18 mouse cellular contexts compared by ENCODE assay signal in genomic region chr5:118292476-118292875, GRCm38 (mm10). TPM values are rescaled to one million over a fixed set of nuclear protein-coding genes. Genes with fewer than 3 reads are reported as not detected.
DNase-seq lines count a peak whose midpoint lies in the region; ATAC-seq lines count a peak whose summit lies in the region.
"Had no signal": no experiment of that assay in that cellular context is flagged by ENCODE, and none has a peak within 500 bp of the region (broad histone marks: within the 10 kb centered on the region; RNA-seq: fewer than 3 reads in every experiment).

No protein-coding gene starts in this region.

- peaks cover 45% of the 10 kb centered on the region for H3K4me1 ChIP-seq in embryonic facial prominence, embryonic 12.5 days
- H3K4me1 ChIP-seq in embryonic facial prominence, embryonic 10.5 days, result peaks cover 49% of the 10 kb centered on the region
- H3K4me1 ChIP-seq in embryonic facial prominence, embryonic 13.5 days, result peaks cover 56% of the 10 kb centered on the region
- H3K4me1 ChIP-seq in limb, embryonic 13.5 days, result peaks cover 63% of the 10 kb centered on the region

- no peaks in the 10 kb centered on the region for H3K36me3 ChIP-seq in embryonic facial prominence, embryonic 12.5 days
- no peaks in the 10 kb centered on the region for H3K36me3 ChIP-seq in embryonic facial prominence, embryonic 10.5 days (replicated peaks)
- no peaks in the 10 kb centered on the region for H3K36me3 ChIP-seq in embryonic facial prominence, embryonic 13.5 days
- H3K36me3 ChIP-seq in limb, embryonic 13.5 days, result no peaks in the 10 kb centered on the region
- H3K36me3 ChIP-seq: heart, embryonic 12.5 days had no signal

- ATAC-seq in embryonic facial prominence, embryonic 12.5 days (ENCODE audit: insufficient number of reproducible peaks, insufficient read depth, low FRiP score, low TSS enrichment), result no peak
- ATAC-seq in embryonic facial prominence, embryonic 13.5 days (ENCODE audit: insufficient number of reproducible peaks, insufficient read depth, low FRiP score, low TSS enrichment, low read depth), result no peak
- no peak for ATAC-seq in limb, embryonic 13.5 days (ENCODE audit: low FRiP score, low read depth)
- no peak for ATAC-seq in activated CD4-positive, CD25-positive, alpha-beta regulatory T cell, adult 4 months
- ATAC-seq: forebrain, postnatal 0 days; hindbrain, embryonic 16.5 days; inflammation-experienced regulatory T-cells, adult 6 months; intestine, postnatal 0 days had no signal

- intact Hi-C loops in left cerebral cortex, postnatal 36 days (cut with DNase I), result no loop called here

- no peak overlapping the region for H3K9ac ChIP-seq in embryonic facial prominence, embryonic 12.5 days
- no peak overlapping the region for H3K9ac ChIP-seq in embryonic facial prominence, embryonic 13.5 days
- no peak overlapping the region for H3K9ac ChIP-seq in limb, embryonic 13.5 days
- H3K9ac ChIP-seq: forebrain, postnatal 0 days; heart, embryonic 12.5 days had no signal

- no peak for DNase-seq in embryonic facial prominence, embryonic 10.5 days (ENCODE audit: low spot score)
- DNase-seq in 3T3-L1 (ENCODE audit: low read depth, low spot score), result peak; percentile 43
- no peak for DNase-seq in ovary, adult 18-20 months (ENCODE audit: low spot score)
- DNase-seq in left cerebral cortex, postnatal 36 days (ENCODE audit: low spot score in 2 of 2), result no peak
- DNase-seq: adrenal gland, postnatal 10 days; cerebellum, adult 18-20 months; cerebellum, adult 9-11 months; forebrain, postnatal 0 days; gastrocnemius, postnatal 14 days had no signal

- no peaks in the 10 kb centered on the region for H3K27me3 ChIP-seq in embryonic facial prominence, embryonic 12.5 days
- H3K27me3 ChIP-seq in embryonic facial prominence, embryonic 10.5 days (replicated peaks; ENCODE audit: low read depth, poor library complexity, severe bottlenecking), result peaks cover 3% of the 10 kb centered on the region; the same call in 1 of the 2 replicates
- no peaks in the 10 kb centered on the region for H3K27me3 ChIP-seq in embryonic facial prominence, embryonic 13.5 days
- H3K27me3 ChIP-seq in limb, embryonic 13.5 days, result no peaks in the 10 kb centered on the region
- H3K27me3 ChIP-seq: CH12.LX; heart, embryonic 12.5 days had no signal

- no peaks in the 10 kb centered on the region for H3K9me3 ChIP-seq in embryonic facial prominence, embryonic 12.5 days
- no peaks in the 10 kb centered on the region for H3K9me3 ChIP-seq in embryonic facial prominence, embryonic 10.5 days
- no peaks in the 10 kb centered on the region for H3K9me3 ChIP-seq in embryonic facial prominence, embryonic 13.5 days
- no peaks in the 10 kb centered on the region for H3K9me3 ChIP-seq in limb, embryonic 13.5 days
- H3K9me3 ChIP-seq: heart, embryonic 12.5 days had no signal

- H3K4me3 ChIP-seq in embryonic facial prominence, embryonic 12.5 days, result no peak overlapping the region
- no peak overlapping the region for H3K4me3 ChIP-seq in embryonic facial prominence, embryonic 10.5 days
- no peak overlapping the region for H3K4me3 ChIP-seq in embryonic facial prominence, embryonic 13.5 days
- H3K4me3 ChIP-seq in limb, embryonic 13.5 days, result no peak overlapping the region
- H3K4me3 ChIP-seq: heart, embryonic 12.5 days had no signal

- 63% methylated on average over 4 of the region's 4 CpGs for WGBS in embryonic facial prominence, embryonic 12.5 days
- WGBS in embryonic facial prominence, embryonic 10.5 days, result 72% methylated on average over 4 of the region's 4 CpGs
- 59% methylated on average over 4 of the region's 4 CpGs for WGBS in embryonic facial prominence, embryonic 13.5 days
- 24% methylated on average over 4 of the region's 4 CpGs for WGBS in limb, embryonic 13.5 days

- H3K4me2 ChIP-seq in embryonic facial prominence, embryonic 12.5 days (replicated peaks), result no peak overlapping the region
- no peak overlapping the region for H3K4me2 ChIP-seq in embryonic facial prominence, embryonic 13.5 days
- no peak overlapping the region for H3K4me2 ChIP-seq in limb, embryonic 13.5 days (replicated peaks)
- H3K4me2 ChIP-seq: heart, embryonic 12.5 days had no signal

- H3K27ac ChIP-seq in embryonic facial prominence, embryonic 12.5 days, result 0 out of 2 replicates have a peak overlapping the region, but pooled peaks have one; percentile 12
- no peak overlapping the region; the same call in 1 of the 2 replicates for H3K27ac ChIP-seq in embryonic facial prominence, embryonic 10.5 days (replicated peaks)
- H3K27ac ChIP-seq in embryonic facial prominence, embryonic 13.5 days, result peak overlapping the region; percentile 62; the same call in 1 of the 2 replicates
- H3K27ac ChIP-seq in limb, embryonic 13.5 days, result peak overlapping the region; percentile 67; the same call in 1 of the 2 replicates

RNA-seq across cellular contexts. Expression of gene 2410131K14Rik, which starts 47.4 kb away (rescaled TPM):
- polyA plus RNA-seq in embryonic facial prominence, embryonic 12.5 days (2016; fragmentation: Nextera tagmentation; extraction: Ambion mirVana), result 12.1 and 13.0 TPM in 2 replicates
- polyA plus RNA-seq in embryonic facial prominence, embryonic 10.5 days (2016; fragmentation: Nextera tagmentation; extraction: Ambion mirVana), result 11.6 and 11.8 TPM in 2 replicates
- polyA plus RNA-seq in embryonic facial prominence, embryonic 13.5 days (2015; fragmentation: Nextera tagmentation; extraction: Ambion mirVana), result 12.5 and 13.1 TPM in 2 replicates
- 12.9 TPM in 2 replicates for polyA plus RNA-seq in limb, embryonic 13.5 days (2015; fragmentation: Nextera tagmentation; extraction: Ambion mirVana)
- total RNA-seq in left cerebral cortex, postnatal 36 days (2021), result 10 to 100 TPM; 12.4 to 13.3 TPM
- polyA plus RNA-seq in activated CD4-positive, CD25-positive, alpha-beta regulatory T cell, adult 4 months (2017; shearing (Covaris generic)), result 1 to 10 TPM; 2.5 to 3.5 TPM

RNA-seq across cellular contexts. Expression of gene Rnft2, which starts 47.6 kb away (rescaled TPM):
- 5.7 and 8.8 TPM in 2 replicates for polyA plus RNA-seq in embryonic facial prominence, embryonic 12.5 days (2016; fragmentation: Nextera tagmentation; extraction: Ambion mirVana)
- 5.4 and 7.0 TPM in 2 replicates for polyA plus RNA-seq in embryonic facial prominence, embryonic 10.5 days (2016; fragmentation: Nextera tagmentation; extraction: Ambion mirVana)
- polyA plus RNA-seq in embryonic facial prominence, embryonic 13.5 days (2015; fragmentation: Nextera tagmentation; extraction: Ambion mirVana), result 5.1 and 5.5 TPM in 2 replicates
- polyA plus RNA-seq in limb, embryonic 13.5 days (2015; fragmentation: Nextera tagmentation; extraction: Ambion mirVana), result 4.6 and 5.3 TPM in 2 replicates
- 10 to 100 TPM; 82.8 to 85.9 TPM for total RNA-seq in left cerebral cortex, postnatal 36 days (2021)
- polyA plus RNA-seq in activated CD4-positive, CD25-positive, alpha-beta regulatory T cell, adult 4 months (2017; shearing (Covaris generic)), result under 1 TPM in 1 of 2 experiments, not detected in 1; 0.26 TPM
- polyA plus RNA-seq: inflammation-experienced regulatory T-cells, adult 6 months had no signal
